Mouse (Mus musculus) testis, postnatal 14 days (tissue): ENCODE results near the gene Fcho2.

Source experiments
- DNase-seq: peaks from one replicate; pipeline ENCODE4 v3.0.0; 2021; ENCODE audit warnings: low spot score

The Fcho2 gene

DNA sequence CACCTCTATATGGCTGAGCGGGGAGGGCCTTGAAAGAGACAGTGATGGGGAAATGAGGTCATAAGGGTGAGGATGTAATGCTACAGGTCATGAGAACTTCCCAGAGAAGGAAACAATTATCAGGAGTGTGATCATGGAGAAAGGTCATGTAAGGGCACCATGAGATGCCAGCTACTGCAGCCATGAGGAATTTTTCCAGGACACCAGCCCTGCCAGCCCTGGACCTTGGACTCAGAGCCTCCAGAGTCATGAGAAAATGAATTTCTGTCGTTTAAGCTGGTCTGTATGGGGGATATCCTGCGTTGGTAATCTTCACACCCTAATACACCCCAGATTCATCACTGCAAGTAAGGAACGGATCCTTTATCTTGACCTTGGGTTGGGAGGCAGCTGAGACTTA is 141.3 kb downstream of the Fcho2 start:
- no peak for DNase-seq
